Mouse (Mus musculus): Measurements from ENCODE around the gene Atp13a4.

GRCm38 (mm10) chr16:29544829-29545228, at the start of gene Atp13a4:
- no peak for TF ChIP-seq CTCF (IDR thresholded peaks at IDR 0.05; ENCODE audit: low read depth)
- no peak for TF ChIP-seq EP300 (IDR thresholded peaks at IDR 0.05; ENCODE audit: low read depth)
